Mouse (Mus musculus) limb, embryonic 15.5 days (tissue): ENCODE measurements around the gene Gm10964. TPM values are rescaled to one million over a fixed set of nuclear protein-coding genes. Genes with fewer than 3 reads are reported as not detected.
"Not testable (repeated sequence)": the region's sequence is repeated elsewhere in the genome, so short reads cannot be mapped to it uniquely, and the experiment has no call there.

Experiments
- ATAC-seq: fragments of 200-750 bp; cut with Nextera tagmentation; 2 replicates; pipeline ENCODE4 v1.8.0; 2017; ENCODE audit warnings: low read depth, moderate TSS enrichment; ENCODE audit not compliant: insufficient number of reproducible peaks, low FRiP score, low TSS enrichment
- H3K27ac ChIP-seq: fragments of 300-500 bp; sonication (generic); 2 replicates; pipeline ENCODE4 v1.5.1; 2015; ENCODE audit warnings: moderate library complexity, mild to moderate bottlenecking, inconsistent platforms
- H3K27me3 ChIP-seq: fragments of 300-500 bp; sonication (generic); 2 replicates; pipeline ENCODE4 v1.6.1; 2015; ENCODE audit warnings: inconsistent platforms
- H3K36me3 ChIP-seq: fragments of 300-500 bp; sonication (generic); 2 replicates; pipeline ENCODE4 v1.6.1; 2015; ENCODE audit warnings: inconsistent platforms
- H3K4me1 ChIP-seq: fragments of 300-500 bp; sonication (generic); 2 replicates; pipeline ENCODE4 v1.6.1; 2015; ENCODE audit warnings: inconsistent platforms
- H3K4me2 ChIP-seq: fragments of 300-500 bp; sonication (generic); 2 replicates; pipeline ENCODE4 v1.6.1; 2015; ENCODE audit warnings: mild to moderate bottlenecking, inconsistent platforms
- H3K4me3 ChIP-seq: fragments of 300-500 bp; sonication (generic); 2 replicates; pipeline ENCODE4 v1.5.1; 2015; ENCODE audit warnings: mild to moderate bottlenecking, inconsistent platforms
- H3K9ac ChIP-seq: fragments of 300-500 bp; sonication (generic); 2 replicates; pipeline ENCODE4 v1.6.1; 2015; ENCODE audit warnings: inconsistent platforms
- H3K9me3 ChIP-seq: fragments of 300-500 bp; sonication (generic); 2 replicates; pipeline ENCODE4 v1.6.1; 2016; ENCODE audit warnings: inconsistent platforms
- WGBS: fragments of 180-500 bp; shearing (Covaris S2); methylation state at CpG from one replicate; pipeline ENCODE4 v1.1.7; 2015; 5-methylcytosine and 5-hydroxymethylcytosine counted together
- polyA plus RNA-seq: library from polyadenylated mRNA; unstranded; fragments of >200 nt; fragmentation: Nextera tagmentation; extraction: Ambion mirVana; gene quantifications from 2 replicates; pipeline ENCODE4 v1.2.1, GENCODE M21; 2015

Gene Gm10964
- polyA plus RNA-seq, 1 experiment from 2014 or later, result not detected

- peaks cover 8% of the 10 kb centered on the region; the same call in 1 of the 2 replicates for H3K4me1 ChIP-seq
- no peak overlapping the region for H3K4me3 ChIP-seq
- H3K36me3 ChIP-seq, result peaks cover 1% of the 10 kb centered on the region; the same call in 1 of the 2 replicates
- H3K9ac ChIP-seq, result no peak overlapping the region
- no peaks in the 10 kb centered on the region for H3K9me3 ChIP-seq
- no peaks in the 10 kb centered on the region for H3K27me3 ChIP-seq
- whole genome bisulfite sequencing, result 83% methylated on average over 4 of the region's 4 CpGs
- H3K4me2 ChIP-seq, result no peak overlapping the region
- no peak for ATAC-seq
- no peak overlapping the region for H3K27ac ChIP-seq
Observed at GRCm38 (mm10) chr3:103782844-103783609, 43.9 kb downstream of the Gm10964 start.

DNA sequence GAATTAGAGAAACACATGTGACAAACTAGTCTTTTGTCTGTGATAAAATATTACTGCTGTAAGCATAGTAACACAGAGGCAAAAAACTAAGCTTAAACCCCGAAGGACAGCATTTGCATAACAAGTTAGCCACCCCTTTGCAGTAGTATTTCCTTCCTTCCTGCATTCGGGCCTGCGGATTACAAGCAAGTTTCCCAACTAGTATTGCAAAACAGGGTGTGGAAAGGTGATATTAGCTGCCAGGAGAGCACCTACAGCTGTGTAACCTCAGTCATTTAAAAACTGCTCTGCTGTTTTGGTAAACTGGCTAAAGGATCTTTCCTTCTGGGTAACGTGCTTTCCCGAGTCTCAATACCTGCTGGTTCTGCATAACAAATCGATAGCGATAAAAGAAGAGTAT lies 48.1 kb downstream of the Gm10964 start:
- WGBS, result 63% methylated on average over 7 of the region's 7 CpGs
- no peak for ATAC-seq
- 0 out of 2 replicates have a peak overlapping the region, but pooled peaks have one; percentile 1 for H3K27ac ChIP-seq

GRCm38 (mm10) chr3:103789096-103789495 lies 49.9 kb downstream of the Gm10964 start:
- Histone ChIP-seq H3K27me3 (no peaks in the 10 kb centered on the region), H3K4me2 (peak overlapping the region; percentile 65; the same call in 1 of the 2 replicates), H3K9ac (no peak overlapping the region), H3K27ac (no peak overlapping the region), H3K36me3 (no peaks in the 10 kb centered on the region), H3K4me3 (no peak overlapping the region), H3K4me1 (peaks cover 19% of the 10 kb centered on the region; the same call in 1 of the 2 replicates), H3K9me3 (no peaks in the 10 kb centered on the region)
- 63% methylated on average over 7 of the region's 7 CpGs for WGBS
- ATAC-seq, result no peak

More for the DNA sequence above, 48.1 kb downstream of the Gm10964 start:
- peaks cover 20% of the 10 kb centered on the region; the same call in 1 of the 2 replicates for H3K4me1 ChIP-seq
- no peaks in the 10 kb centered on the region for H3K27me3 ChIP-seq
- H3K9ac ChIP-seq, result no peak overlapping the region
- no peak overlapping the region for H3K4me2 ChIP-seq
- no peaks in the 10 kb centered on the region for H3K9me3 ChIP-seq
- H3K4me3 ChIP-seq, result no peak overlapping the region
- no peaks in the 10 kb centered on the region for H3K36me3 ChIP-seq

DNA sequence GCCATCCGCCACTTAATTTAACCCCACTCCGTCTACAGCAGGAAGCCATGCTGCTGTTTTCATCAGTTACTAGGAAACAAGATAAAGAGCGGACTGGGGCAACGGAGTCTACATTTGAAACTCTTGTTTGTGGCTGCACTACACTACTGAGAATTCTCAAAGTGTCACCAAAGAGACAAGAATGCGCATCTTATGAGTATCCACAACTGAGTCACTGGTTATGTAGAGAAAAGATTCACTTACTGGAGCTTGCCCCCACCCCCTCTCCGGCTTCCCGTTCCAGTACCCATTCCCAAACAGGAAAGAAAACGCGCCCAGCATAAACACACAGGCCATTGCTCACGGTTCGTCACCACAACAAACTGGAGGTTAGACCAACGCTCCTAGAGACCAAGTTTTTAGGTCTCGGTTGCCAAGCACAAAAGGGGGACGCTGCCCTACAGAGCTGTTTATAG lies 50.8 kb downstream of the Gm10964 start:
- Histone ChIP-seq H3K27ac (peak overlapping the region; percentile 92), H3K4me3 (peak overlapping the region; percentile 98), H3K27me3 (no peaks in the 10 kb centered on the region), H3K9me3 (no peaks in the 10 kb centered on the region), H3K4me1 (peaks cover 18% of the 10 kb centered on the region; the same call in 1 of the 2 replicates), H3K36me3 (no peaks in the 10 kb centered on the region), H3K4me2 (peak overlapping the region; percentile 65), H3K9ac (peak overlapping the region; percentile 91)
- WGBS, result 2% methylated on average over 14 of the region's 14 CpGs
- no peak for ATAC-seq

DNA sequence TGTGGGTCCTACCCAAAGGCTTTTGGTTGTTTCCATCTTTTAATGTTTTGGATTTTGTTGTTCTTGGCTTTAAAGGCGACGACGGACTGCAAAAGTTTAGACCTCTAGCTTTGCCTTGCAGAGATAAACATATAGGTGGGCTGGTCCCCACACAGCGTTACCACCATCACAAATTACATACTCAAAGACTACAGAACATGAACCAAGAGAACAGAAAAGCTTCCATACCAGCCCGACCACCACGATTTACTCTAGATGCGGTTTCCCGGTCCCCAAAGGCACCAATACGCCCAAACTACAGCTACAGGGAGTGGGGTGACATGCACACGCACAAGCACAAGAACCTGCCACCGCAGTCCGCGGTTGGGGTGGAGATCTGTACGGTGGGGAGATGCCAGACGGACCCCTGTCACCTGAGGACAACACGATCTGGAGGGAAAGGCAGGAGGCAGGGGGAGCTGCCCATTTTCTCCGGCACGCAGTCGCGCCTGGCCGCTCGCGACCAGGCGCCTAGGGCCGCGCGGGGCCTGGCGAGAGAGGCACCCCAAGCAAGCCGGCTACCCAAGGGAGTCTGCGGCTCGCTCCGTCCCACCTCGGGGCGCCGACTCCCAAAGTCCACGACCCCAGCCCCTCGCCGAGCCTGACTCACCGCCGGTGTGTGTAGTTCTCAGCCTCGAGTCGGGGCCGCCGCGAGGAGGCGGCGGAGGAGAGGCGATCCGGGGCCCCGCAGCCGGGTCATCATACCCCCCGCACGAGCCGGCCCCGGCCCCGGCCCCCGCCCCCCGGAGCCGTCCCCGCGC lies 51.4 kb downstream of the Gm10964 start:
- ATAC-seq, result peak; percentile 61
- Histone ChIP-seq H3K4me2 (peak overlapping the region; percentile 65), H3K27me3 (no peaks in the 10 kb centered on the region), H3K36me3 (no peaks in the 10 kb centered on the region), H3K9me3 (no peaks in the 10 kb centered on the region), H3K4me1 (peaks cover 18% of the 10 kb centered on the region; the same call in 1 of the 2 replicates), H3K4me3 (peak overlapping the region; percentile 98), H3K27ac (peak overlapping the region; percentile 92), H3K9ac (peak overlapping the region; percentile 91)
- WGBS, result under 1% methylated on average over 59 of the region's 61 CpGs

DNA sequence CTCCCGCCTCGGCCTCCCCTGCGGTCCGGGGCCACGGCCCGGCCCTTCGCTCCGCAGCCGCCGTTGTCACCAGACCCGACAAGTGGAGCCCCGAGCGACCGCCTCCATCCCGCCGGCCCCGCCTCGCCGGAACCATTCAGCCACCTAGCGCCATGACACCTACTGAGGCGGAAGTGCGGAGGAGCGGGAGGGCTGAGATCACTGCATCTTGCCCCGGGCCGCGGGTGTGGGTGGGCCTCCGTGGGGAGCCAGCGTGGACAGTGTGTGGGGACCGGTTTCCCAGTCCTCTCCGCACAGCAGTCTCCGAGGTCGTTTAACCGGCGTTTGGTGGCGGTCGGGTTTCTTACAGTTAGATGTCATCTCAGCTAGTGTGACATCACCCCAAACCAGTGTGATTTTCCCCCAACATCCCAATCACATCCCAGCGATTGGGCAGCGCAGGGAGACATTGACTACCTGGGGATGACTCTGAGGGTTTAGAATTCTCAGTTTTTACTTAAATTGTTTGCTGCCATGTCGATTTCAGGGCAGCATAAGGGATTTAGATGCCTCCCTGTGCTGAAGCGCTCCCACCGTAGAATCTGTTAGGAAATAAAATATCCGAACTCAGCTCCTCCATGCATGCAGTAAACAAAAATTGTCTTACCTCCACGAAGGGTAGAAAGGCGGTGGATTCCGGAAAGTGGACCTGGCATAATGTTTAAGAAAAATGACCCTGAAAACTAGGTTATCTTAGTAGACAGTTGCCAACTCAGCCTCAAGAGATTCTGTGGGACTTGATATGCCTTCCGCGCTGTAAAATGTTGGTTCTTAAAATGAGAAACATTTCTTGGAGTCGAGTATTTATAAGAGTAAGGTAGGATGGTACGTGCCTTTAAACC lies 52.3 kb downstream of the Gm10964 start, which contains the start of gene Hipk1:
Gene Hipk1 (minus strand): TSS at position 334 of the 881 bp plus-strand sequence.
- Histone ChIP-seq H3K9me3 (no peaks in the 10 kb centered on the region), H3K36me3 (no peaks in the 10 kb centered on the region), H3K9ac (peak within 1 kb of the TSS; percentile 91), H3K4me2 (peak within 1 kb of the TSS; percentile 65), H3K27me3 (no peaks in the 10 kb centered on the region), H3K4me3 (peak within 1 kb of the TSS; percentile 98), H3K4me1 (peaks cover 15% of the 10 kb centered on the region; the same call in 1 of the 2 replicates), H3K27ac (peak within 1 kb of the TSS; percentile 92)
- peak; percentile 96 for ATAC-seq
- 11% methylated on average over 38 of the region's 49 CpGs for WGBS

DNA sequence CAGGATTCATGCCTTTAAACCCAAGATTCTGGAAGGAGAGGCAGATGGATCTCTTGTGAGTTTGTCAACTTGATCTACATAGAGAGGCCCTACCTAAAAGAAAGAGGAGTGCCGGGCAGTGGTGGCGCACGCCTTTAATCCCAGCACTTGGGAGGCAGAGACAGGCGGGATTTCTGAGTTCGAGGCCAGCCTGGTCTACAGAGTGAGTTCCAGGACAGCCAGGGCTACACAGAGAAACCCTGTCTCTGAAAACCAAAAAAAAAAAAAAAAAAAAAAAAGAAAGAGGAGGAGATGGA lies 52.9 kb downstream of the Gm10964 start:
- not testable (repeated sequence) for H3K9me3 ChIP-seq, H3K27ac ChIP-seq, ATAC-seq, H3K36me3 ChIP-seq, H3K27me3 ChIP-seq, H3K9ac ChIP-seq
- 82% methylated on average over 5 of the region's 5 CpGs for WGBS
- H3K4me1 ChIP-seq, result peaks cover 14% of the 10 kb centered on the region; the same call in 1 of the 2 replicates
- peak overlapping the region; percentile 65; the same call in 1 of the 2 replicates for H3K4me2 ChIP-seq
- H3K4me3 ChIP-seq, result 0 out of 2 replicates have a peak overlapping the region, but pooled peaks have one; percentile 98

- no peak overlapping the region for H3K4me2 ChIP-seq
- peaks cover 12% of the 10 kb centered on the region; the same call in 1 of the 2 replicates for H3K4me1 ChIP-seq
- H3K9ac ChIP-seq, result no peak overlapping the region
- H3K9me3 ChIP-seq, result no peaks in the 10 kb centered on the region
- no peak for ATAC-seq
- H3K4me3 ChIP-seq, result no peak overlapping the region
- H3K27ac ChIP-seq, result no peak overlapping the region
- WGBS, result 69% methylated on average over 1 of the region's 1 CpGs
- no peaks in the 10 kb centered on the region for H3K36me3 ChIP-seq
- H3K27me3 ChIP-seq, result no peaks in the 10 kb centered on the region
Observed at GRCm38 (mm10) chr3:103792566-103792965, 53.4 kb downstream of the Gm10964 start.

Other genes with a start within 250 kb of the Gm10964 start
- gene Syt6, start 164.1 kb upstream of the Gm10964 start, polyA plus RNA-seq, result 0.36 and 0.45 TPM in 2 replicates
- gene Atg4a-ps, start 93.3 kb upstream of the Gm10964 start, polyA plus RNA-seq, result 0.06 and 0.25 TPM in 2 replicates
- gene Olfml3, start 1.4 kb upstream of the Gm10964 start, polyA plus RNA-seq, result 71.8 and 79.7 TPM in 2 replicates
- gene Hipk1, start 52.2 kb downstream of the Gm10964 start, polyA plus RNA-seq, result 10.4 and 10.8 TPM in 2 replicates
- gene Dclre1b, start 70.1 kb downstream of the Gm10964 start, polyA plus RNA-seq, result 23.2 and 24.6 TPM in 2 replicates
- 21.7 and 23.4 TPM in 2 replicates for gene Ap4b1, start 70.2 kb downstream of the Gm10964 start, polyA plus RNA-seq
- 0.64 and 0.73 TPM in 2 replicates for gene Gm43064, start 70.2 kb downstream of the Gm10964 start, polyA plus RNA-seq
- gene Bcl2l15, start 93.2 kb downstream of the Gm10964 start, polyA plus RNA-seq, result 0.46 and 0.87 TPM in 2 replicates
- gene Ptpn22, start 120.4 kb downstream of the Gm10964 start, polyA plus RNA-seq, result 0.94 and 1.1 TPM in 2 replicates
- gene Rsbn1, start 174.8 kb downstream of the Gm10964 start, polyA plus RNA-seq, result 10.8 and 10.9 TPM in 2 replicates
- 23.0 and 28.8 TPM in 2 replicates for gene Phtf1, start 228.7 kb downstream of the Gm10964 start, polyA plus RNA-seq